Comparison of ENCODE assay signal across 17 mouse cellular contexts in genomic region chr10:16156954-16157353, GRCm38 (mm10).
DNase-seq lines count a peak whose midpoint lies in the region; ATAC-seq and TF ChIP-seq lines count a peak whose summit lies in the region.
"Had no signal": no experiment of that assay in that cellular context is flagged by ENCODE, and none has a peak within 500 bp of the region (broad histone marks: within the 10 kb centered on the region; RNA-seq: fewer than 3 reads in every experiment).

No protein-coding gene starts in this region.

- no peaks in the 10 kb centered on the region for H3K9me3 ChIP-seq in hindbrain, postnatal 0 days (ENCODE audit: low read length)
- H3K9me3 ChIP-seq: embryonic facial prominence, embryonic 13.5 days; G1E; hindbrain, embryonic 15.5 days; stomach, embryonic 15.5 days had no signal

- H3K27ac ChIP-seq in hindbrain, postnatal 0 days, result no peak overlapping the region
- H3K27ac ChIP-seq: embryonic facial prominence, embryonic 13.5 days; hindbrain, embryonic 15.5 days; liver, embryonic 14.5 days; stomach, embryonic 15.5 days had no signal

- no peak overlapping the region for H3K9ac ChIP-seq in hindbrain, postnatal 0 days (replicated peaks; ENCODE audit: low read length)
- H3K9ac ChIP-seq: embryonic facial prominence, embryonic 13.5 days; hindbrain, embryonic 15.5 days; liver, embryonic 14.5 days; stomach, embryonic 15.5 days had no signal

- no peaks in the 10 kb centered on the region for H3K4me1 ChIP-seq in hindbrain, postnatal 0 days (ENCODE audit: insufficient read depth, low read length)
- H3K4me1 ChIP-seq: embryonic facial prominence, embryonic 13.5 days; stomach, embryonic 15.5 days had no signal

- no peak for TF ChIP-seq CTCF in hindbrain, postnatal 0 days (IDR thresholded peaks at IDR 0.05; ENCODE audit: low read depth)

- no peaks in the 10 kb centered on the region for H3K27me3 ChIP-seq in hindbrain, postnatal 0 days (ENCODE audit: insufficient read depth, low read length)
- H3K27me3 ChIP-seq: embryonic facial prominence, embryonic 13.5 days; hindbrain, embryonic 15.5 days; stomach, embryonic 15.5 days had no signal

- H3K4me3 ChIP-seq in hindbrain, postnatal 0 days (ENCODE audit: low read length), result no peak overlapping the region
- H3K4me3 ChIP-seq: embryonic facial prominence, embryonic 13.5 days; hindbrain, embryonic 15.5 days; stomach, embryonic 15.5 days had no signal

- 52% methylated on average over 5 of the region's 5 CpGs for WGBS in hindbrain, postnatal 0 days

- H3K4me2 ChIP-seq in hindbrain, postnatal 0 days (ENCODE audit: low read depth, low read length), result no peak overlapping the region
- H3K4me2 ChIP-seq: embryonic facial prominence, embryonic 13.5 days; hindbrain, embryonic 15.5 days; stomach, embryonic 15.5 days had no signal

- no peaks in the 10 kb centered on the region for H3K36me3 ChIP-seq in hindbrain, postnatal 0 days (ENCODE audit: insufficient read depth, low read length)
- H3K36me3 ChIP-seq: embryonic facial prominence, embryonic 13.5 days; G1E; hindbrain, embryonic 15.5 days; stomach, embryonic 15.5 days had no signal

- no peak for ATAC-seq in hindbrain, postnatal 0 days

- DNase-seq in layer of hippocampus, adult 18-20 months (ENCODE audit: low spot score in 2 of 2), result peak; percentile 3 to 30
- no peak for DNase-seq in layer of hippocampus, postnatal 10 days (ENCODE audit: low spot score in 2 of 2)
- peak; percentile 12 for DNase-seq in right cerebral cortex, adult 18-20 months
- DNase-seq in right cerebral cortex, postnatal 4 days, result no peak
- DNase-seq in hindbrain, postnatal 0 days (ENCODE audit: low spot score), result peak; percentile 4
- DNase-seq in adrenal gland, postnatal 14 days, result no peak
- DNase-seq in urinary bladder, adult 2 months (ENCODE audit: low spot score), result no peak
- DNase-seq: adrenal gland, postnatal 36 days; kidney, adult 2 months; kidney, postnatal 4 days; lung, postnatal 14 days; thymus, postnatal 36 days had no signal

Comparison
In these comparisons a context has a peak if more than half of its experiments do, and no peak if none do; other contexts are left out.
1. DNase-seq: peak in layer of hippocampus, adult 18-20 months (2 of 2), right cerebral cortex, adult 18-20 months (single experiment) and hindbrain, postnatal 0 days (single experiment); none in layer of hippocampus, postnatal 10 days (0 of 2), right cerebral cortex, postnatal 4 days (single experiment), adrenal gland, postnatal 14 days (single experiment) and urinary bladder, adult 2 months (single experiment).